Mouse (Mus musculus): ENCODE results near the gene Pgls. TPM values are rescaled to one million over a fixed set of nuclear protein-coding genes. Genes with fewer than 3 reads are reported as not detected.

The Pgls gene
- total and polyA plus RNA-seq, 3 experiments, result 39.7 to 360 (median 87.2) TPM

DNA sequence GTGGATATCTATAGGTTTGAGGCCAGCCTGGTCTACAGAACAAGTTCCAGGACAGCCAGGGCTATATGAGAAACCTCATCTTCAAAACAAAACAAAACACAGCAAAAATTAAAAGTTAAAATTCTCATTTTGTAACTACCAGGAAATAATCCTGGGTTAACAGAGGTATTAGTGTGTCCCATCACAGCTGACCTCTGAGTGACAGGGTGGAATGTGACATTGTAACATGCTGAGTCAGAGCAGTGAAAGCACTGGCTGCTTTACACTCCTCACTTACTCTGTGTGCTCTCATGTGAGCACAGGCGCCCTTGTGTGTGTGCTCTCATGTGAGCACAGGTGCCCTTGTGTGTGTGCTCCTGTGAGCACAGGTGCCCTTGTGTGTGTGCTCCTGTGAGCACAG is 17.0 kb upstream of the Pgls start:
- no peaks in the 10 kb centered on the region for H3K36me3 ChIP-seq (replicated peaks)
- H3K9me3 ChIP-seq (replicated peaks), result no peaks in the 10 kb centered on the region
- no peak for TF ChIP-seq CTCF (IDR thresholded peaks at IDR 0.05; ENCODE audit: low read depth, low read length)
- no peak for TF ChIP-seq POLR2AphosphoS5 (IDR thresholded peaks at IDR 0.05; ENCODE audit: insufficient replicate concordance, low read depth, low read length)
- no peak for TF ChIP-seq GATA2 (IDR thresholded peaks at IDR 0.05; ENCODE audit: borderline replicate concordance, low read depth, low read length)
- TF ChIP-seq GATA1 (IDR thresholded peaks at IDR 0.05; ENCODE audit: borderline replicate concordance, low read length), result no peak
- no peak for TF ChIP-seq TAL1 (conservative IDR thresholded peaks at IDR 0.05; ENCODE audit: low read depth, low read length)
- DNase-seq (ENCODE audit: low spot score), result no peak
- ATAC-seq (ENCODE audit: extremely low read depth, insufficient number of reproducible peaks, low FRiP score, poor library complexity, severe bottlenecking), result no peak
- H3K27me3 ChIP-seq (ENCODE audit: insufficient read depth, low read length), result peaks cover 56% of the 10 kb centered on the region
- no peak overlapping the region for H3K4me3 ChIP-seq (ENCODE audit: low read depth, low read length)
- H3K4me1 ChIP-seq (ENCODE audit: insufficient read depth, low read depth, low read length), result peaks cover 6% of the 10 kb centered on the region; the same call in 1 of the 2 replicates

DNA sequence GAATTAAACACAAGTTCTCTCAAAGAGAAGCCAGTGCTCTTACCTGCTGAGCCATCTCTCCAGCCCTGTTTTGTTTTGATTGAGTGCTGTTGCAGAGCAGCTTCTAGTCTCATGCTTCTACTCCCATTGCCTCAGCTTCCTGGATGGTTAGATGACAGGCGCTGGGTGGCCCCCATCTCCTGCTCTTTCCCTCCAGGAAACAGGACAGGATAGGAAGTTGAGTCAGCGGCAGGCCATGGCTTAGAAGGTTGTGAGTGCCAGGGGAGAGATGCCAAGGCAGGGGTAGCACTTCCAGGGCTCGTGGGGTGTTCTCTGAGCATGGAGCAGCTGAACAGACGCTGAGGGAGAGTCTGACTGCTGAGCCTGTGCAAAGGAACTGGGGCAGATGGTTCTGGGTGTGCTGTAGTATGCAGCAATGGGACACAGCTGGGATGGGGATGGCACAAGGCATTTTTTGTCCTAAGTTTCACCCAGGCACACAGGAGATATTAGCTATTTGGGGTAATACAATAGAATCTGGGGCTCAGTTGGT is 14.1 kb upstream of the Pgls start:
- 0 out of 2 replicates have a peak, but pooled peaks cover 3% of the 10 kb centered on the region for H3K4me1 ChIP-seq (ENCODE audit: insufficient read depth, low read depth, low read length)
- H3K36me3 ChIP-seq (replicated peaks), result no peaks in the 10 kb centered on the region
- ATAC-seq (ENCODE audit: extremely low read depth, insufficient number of reproducible peaks, low FRiP score, poor library complexity, severe bottlenecking), result no peak
- peaks cover 46% of the 10 kb centered on the region for H3K27me3 ChIP-seq (ENCODE audit: insufficient read depth, low read length)
- H3K9me3 ChIP-seq (replicated peaks), result no peaks in the 10 kb centered on the region
- no peak for TF ChIP-seq GATA2 (IDR thresholded peaks at IDR 0.05; ENCODE audit: borderline replicate concordance, low read depth, low read length)
- H3K4me3 ChIP-seq (ENCODE audit: low read depth, low read length), result no peak overlapping the region
- no peak for DNase-seq (ENCODE audit: low spot score)

GRCm38 (mm10) chr8:71579009-71579408 is 13.0 kb upstream of the Pgls start:
- no peaks in the 10 kb centered on the region for H3K9me3 ChIP-seq (replicated peaks)
- no peak overlapping the region for H3K4me3 ChIP-seq (ENCODE audit: low read depth, low read length)
- H3K27me3 ChIP-seq (ENCODE audit: insufficient read depth, low read length), result peaks cover 46% of the 10 kb centered on the region
- H3K36me3 ChIP-seq (replicated peaks), result no peaks in the 10 kb centered on the region
- no peak for TF ChIP-seq POLR2AphosphoS5 (IDR thresholded peaks at IDR 0.05; ENCODE audit: insufficient replicate concordance, low read depth, low read length)
- no peak for TF ChIP-seq TAL1 (conservative IDR thresholded peaks at IDR 0.05; ENCODE audit: low read depth, low read length)
- no peak for TF ChIP-seq GATA1 (IDR thresholded peaks at IDR 0.05; ENCODE audit: borderline replicate concordance, low read length)
- TF ChIP-seq CTCF (IDR thresholded peaks at IDR 0.05; ENCODE audit: low read depth, low read length), result no peak
- no peak for TF ChIP-seq GATA2 (IDR thresholded peaks at IDR 0.05; ENCODE audit: borderline replicate concordance, low read depth, low read length)
- 0 out of 2 replicates have a peak, but pooled peaks cover 3% of the 10 kb centered on the region for H3K4me1 ChIP-seq (ENCODE audit: insufficient read depth, low read depth, low read length)
- no peak for ATAC-seq (ENCODE audit: extremely low read depth, insufficient number of reproducible peaks, low FRiP score, poor library complexity, severe bottlenecking)
- no peak for DNase-seq (ENCODE audit: low spot score)

DNA sequence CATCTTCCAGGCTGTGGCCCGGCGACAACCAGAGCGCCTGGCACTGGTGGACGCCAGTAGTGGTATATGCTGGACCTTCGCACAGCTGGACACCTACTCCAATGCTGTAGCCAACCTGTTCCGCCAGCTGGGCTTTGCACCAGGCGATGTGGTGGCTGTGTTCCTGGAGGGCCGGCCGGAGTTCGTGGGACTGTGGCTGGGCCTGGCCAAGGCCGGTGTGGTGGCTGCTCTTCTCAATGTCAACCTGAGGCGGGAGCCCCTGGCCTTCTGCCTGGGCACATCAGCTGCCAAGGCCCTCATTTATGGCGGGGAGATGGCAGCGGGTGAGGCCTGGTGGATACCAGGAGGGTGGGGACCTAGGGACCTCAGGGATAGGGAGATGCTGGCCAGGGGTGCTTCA is 12.5 kb upstream of the Pgls start:
- TF ChIP-seq POLR2AphosphoS5 (IDR thresholded peaks at IDR 0.05; ENCODE audit: insufficient replicate concordance, low read depth, low read length) (no peak), TAL1 (conservative IDR thresholded peaks at IDR 0.05; ENCODE audit: low read depth, low read length) (no peak), GATA1 (IDR thresholded peaks at IDR 0.05; ENCODE audit: borderline replicate concordance, low read length) (no peak), GATA2 (IDR thresholded peaks at IDR 0.05; ENCODE audit: borderline replicate concordance, low read depth, low read length) (no peak), CTCF (IDR thresholded peaks at IDR 0.05; ENCODE audit: low read depth, low read length) (no peak)
- Histone ChIP-seq H3K27me3 (ENCODE audit: insufficient read depth, low read length) (peaks cover 46% of the 10 kb centered on the region), H3K4me3 (ENCODE audit: low read depth, low read length) (no peak overlapping the region), H3K36me3 (replicated peaks) (no peaks in the 10 kb centered on the region), H3K4me1 (ENCODE audit: insufficient read depth, low read depth, low read length) (peaks cover 3% of the 10 kb centered on the region; the same call in 1 of the 2 replicates), H3K9me3 (replicated peaks) (no peaks in the 10 kb centered on the region)
- DNase-seq (ENCODE audit: low spot score), result no peak
- ATAC-seq (ENCODE audit: extremely low read depth, insufficient number of reproducible peaks, low FRiP score, poor library complexity, severe bottlenecking), result no peak

DNA sequence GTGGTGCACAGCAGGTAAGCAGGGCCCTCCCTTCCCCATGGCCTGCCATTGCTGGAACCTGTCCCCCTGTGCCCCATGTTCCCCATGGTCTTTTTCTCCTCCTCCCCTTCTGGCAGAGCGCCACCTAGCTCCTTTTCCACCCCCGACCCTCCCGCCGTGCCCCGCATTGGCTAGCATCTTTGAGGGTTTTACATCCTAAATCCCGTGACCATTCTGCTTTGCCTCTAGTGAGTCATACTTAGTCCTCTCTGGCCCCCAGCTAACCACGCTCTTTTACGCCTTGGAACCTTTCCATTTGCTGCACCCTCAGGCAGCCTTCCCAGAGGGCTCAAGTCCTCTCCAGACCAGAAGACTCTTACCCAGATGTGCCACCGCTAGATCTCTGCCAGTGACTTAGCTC is 11.8 kb upstream of the Pgls start:
- no peak for DNase-seq (ENCODE audit: low spot score)
- no peak for ATAC-seq (ENCODE audit: extremely low read depth, insufficient number of reproducible peaks, low FRiP score, poor library complexity, severe bottlenecking)
- Histone ChIP-seq H3K27me3 (ENCODE audit: insufficient read depth, low read length) (peaks cover 44% of the 10 kb centered on the region), H3K4me1 (ENCODE audit: insufficient read depth, low read depth, low read length) (peaks cover 3% of the 10 kb centered on the region; the same call in 1 of the 2 replicates), H3K9me3 (replicated peaks) (no peaks in the 10 kb centered on the region), H3K36me3 (replicated peaks) (no peaks in the 10 kb centered on the region), H3K4me3 (ENCODE audit: low read depth, low read length) (no peak overlapping the region)
- TF ChIP-seq TAL1 (conservative IDR thresholded peaks at IDR 0.05; ENCODE audit: low read depth, low read length) (no peak), GATA2 (IDR thresholded peaks at IDR 0.05; ENCODE audit: borderline replicate concordance, low read depth, low read length) (no peak), CTCF (IDR thresholded peaks at IDR 0.05; ENCODE audit: low read depth, low read length) (no peak), GATA1 (IDR thresholded peaks at IDR 0.05; ENCODE audit: borderline replicate concordance, low read length) (no peak), POLR2AphosphoS5 (IDR thresholded peaks at IDR 0.05; ENCODE audit: insufficient replicate concordance, low read depth, low read length) (no peak)

- ATAC-seq (ENCODE audit: extremely low read depth, insufficient number of reproducible peaks, low FRiP score, poor library complexity, severe bottlenecking) (no peak), DNase-seq (ENCODE audit: low spot score) (no peak)
- no peak overlapping the region for H3K4me3 ChIP-seq (ENCODE audit: low read depth, low read length)
- H3K36me3 ChIP-seq (replicated peaks), result peaks cover 24% of the 10 kb centered on the region
- TF ChIP-seq TAL1 (conservative IDR thresholded peaks at IDR 0.05; ENCODE audit: low read depth, low read length) (no peak), GATA2 (IDR thresholded peaks at IDR 0.05; ENCODE audit: borderline replicate concordance, low read depth, low read length) (no peak), POLR2AphosphoS5 (IDR thresholded peaks at IDR 0.05; ENCODE audit: insufficient replicate concordance, low read depth, low read length) (no peak), CTCF (IDR thresholded peaks at IDR 0.05; ENCODE audit: low read depth, low read length) (no peak), GATA1 (IDR thresholded peaks at IDR 0.05; ENCODE audit: borderline replicate concordance, low read length) (no peak)
- peaks cover 10% of the 10 kb centered on the region for H3K27me3 ChIP-seq (ENCODE audit: insufficient read depth, low read length)
- no peaks in the 10 kb centered on the region for H3K9me3 ChIP-seq (replicated peaks)
- H3K4me1 ChIP-seq (ENCODE audit: insufficient read depth, low read depth, low read length), result peaks cover 22% of the 10 kb centered on the region
These were observed 5.1 kb upstream of the Pgls start for GRCm38 (mm10) chr8:71586891-71587290.
